Mouse (Mus musculus) testis, adult 2 months (tissue): ENCODE data around the gene Tle4.

Source experiments
- CTCF ChIP-seq: fragments of 200-500 bp; IDR thresholded peaks from 2 replicates; pipeline ENCODE4 v1.5.1; 2012; ENCODE audit warnings: low read depth, mild to moderate bottlenecking, inconsistent platforms, low read length, moderate library complexity; ENCODE audit not compliant: control insufficient read depth, insufficient read depth, insufficient replicate concordance
- POLR2A ChIP-seq: fragments of 200-500 bp; IDR thresholded peaks from 2 replicates; pipeline ENCODE4 v1.6.1; 2012; ENCODE audit warnings: low read depth, mild to moderate bottlenecking, inconsistent platforms, low read length, moderate library complexity; ENCODE audit not compliant: control insufficient read depth

- no peak for TF ChIP-seq CTCF
- no peak for TF ChIP-seq POLR2A
These were observed 128.5 kb downstream of the Tle4 start for GRCm38 (mm10) chr19:14469325-14469724.
